Mouse (Mus musculus): Measurements from ENCODE around the gene Timm10b. TPM values are rescaled to one million over a fixed set of nuclear protein-coding genes. Genes with fewer than 3 reads are reported as not detected.

Gene Timm10b
- polyA plus RNA-seq, 1 experiment from 2014 or later = 124 TPM

GRCm38 (mm10) chr7:105635726-105636125, 4.1 kb upstream of the Timm10b start:
- 86% methylated on average over 2 of the region's 2 CpGs for WGBS
- Histone ChIP-seq H3K4me2 (ENCODE audit: low read length) (no peak overlapping the region), H3K36me3 (ENCODE audit: control insufficient read depth, insufficient read depth) (peaks cover 10% of the 10 kb centered on the region; the same call in 1 of the 2 replicates), H3K9ac (replicated peaks; ENCODE audit: low read depth, low read length) (no peak overlapping the region), H3K4me1 (replicated peaks; ENCODE audit: control insufficient read depth, insufficient read depth, low read length) (peaks cover 36% of the 10 kb centered on the region), H3K27ac (ENCODE audit: low read length) (no peak overlapping the region), H3K4me3 (replicated peaks; ENCODE audit: low read length) (no peak overlapping the region), H3K9me3 (ENCODE audit: control insufficient read depth, low read length) (no peaks in the 10 kb centered on the region), H3K27me3 (replicated peaks; ENCODE audit: control insufficient read depth, insufficient read depth, low read length) (no peaks in the 10 kb centered on the region)
- ATAC-seq = no peak

GRCm38 (mm10) chr7:105638776-105639175, 1.1 kb upstream of the Timm10b start:
- ATAC-seq = no peak
- Histone ChIP-seq H3K4me2 (ENCODE audit: low read length) (no peak overlapping the region), H3K27ac (ENCODE audit: low read length) (no peak overlapping the region), H3K27me3 (replicated peaks; ENCODE audit: control insufficient read depth, insufficient read depth, low read length) (no peaks in the 10 kb centered on the region), H3K36me3 (ENCODE audit: control insufficient read depth, insufficient read depth) (peaks cover 10% of the 10 kb centered on the region; the same call in 1 of the 2 replicates), H3K9me3 (ENCODE audit: control insufficient read depth, low read length) (no peaks in the 10 kb centered on the region), H3K4me1 (replicated peaks; ENCODE audit: control insufficient read depth, insufficient read depth, low read length) (peaks cover 32% of the 10 kb centered on the region), H3K4me3 (replicated peaks; ENCODE audit: low read length) (no peak overlapping the region), H3K9ac (replicated peaks; ENCODE audit: low read depth, low read length) (no peak overlapping the region)
- 94% methylated on average over 6 of the region's 6 CpGs for WGBS

GRCm38 (mm10) chr7:105639304-105639703, 552 bp upstream of the Timm10b start:
- Histone ChIP-seq H3K9ac (replicated peaks; ENCODE audit: low read depth, low read length) (peak overlapping the region; percentile 86), H3K27ac (ENCODE audit: low read length) (no peak overlapping the region), H3K36me3 (ENCODE audit: control insufficient read depth, insufficient read depth) (peaks cover 10% of the 10 kb centered on the region; the same call in 1 of the 2 replicates), H3K27me3 (replicated peaks; ENCODE audit: control insufficient read depth, insufficient read depth, low read length) (no peaks in the 10 kb centered on the region), H3K4me2 (ENCODE audit: low read length) (peak overlapping the region; percentile 98), H3K4me3 (replicated peaks; ENCODE audit: low read length) (peak overlapping the region; percentile 82), H3K4me1 (replicated peaks; ENCODE audit: control insufficient read depth, insufficient read depth, low read length) (peaks cover 27% of the 10 kb centered on the region), H3K9me3 (ENCODE audit: control insufficient read depth, low read length) (no peaks in the 10 kb centered on the region)
- WGBS = 67% methylated on average over 9 of the region's 9 CpGs
- no peak for ATAC-seq

- H3K9me3 ChIP-seq (ENCODE audit: control insufficient read depth, low read length) = no peaks in the 10 kb centered on the region
- peak within 1 kb of the TSS; percentile 98 for H3K4me2 ChIP-seq (ENCODE audit: low read length)
- peak; percentile 96 for ATAC-seq
- H3K9ac ChIP-seq (replicated peaks; ENCODE audit: low read depth, low read length) = peak within 1 kb of the TSS; percentile 86
- peaks cover 10% of the 10 kb centered on the region; the same call in 1 of the 2 replicates for H3K36me3 ChIP-seq (ENCODE audit: control insufficient read depth, insufficient read depth)
- H3K27ac ChIP-seq (ENCODE audit: low read length) = peak within 1 kb of the TSS; percentile 83
- peak within 1 kb of the TSS; percentile 82 for H3K4me3 ChIP-seq (replicated peaks; ENCODE audit: low read length)
- WGBS = 0% methylated on average over 45 of the region's 45 CpGs
- peaks cover 24% of the 10 kb centered on the region for H3K4me1 ChIP-seq (replicated peaks; ENCODE audit: control insufficient read depth, insufficient read depth, low read length)
- H3K27me3 ChIP-seq (replicated peaks; ENCODE audit: control insufficient read depth, insufficient read depth, low read length) = no peaks in the 10 kb centered on the region
These were observed 507 bp downstream of the Timm10b start, which contains the start of the genes Arfip2 and Gm45799 for GRCm38 (mm10) chr7:105640233-105640893. TSS of gene Arfip2 (minus strand) at chr7:105640416. TSS of gene Gm45799 (plus strand) at chr7:105640552.

GRCm38 (mm10) chr7:105640894-105641255, 1.0 kb downstream of the Timm10b start:
- no peak for ATAC-seq
- H3K4me2 ChIP-seq (ENCODE audit: low read length) = peak overlapping the region; percentile 98
- peak overlapping the region; percentile 82 for H3K4me3 ChIP-seq (replicated peaks; ENCODE audit: low read length)
- peak overlapping the region; percentile 83 for H3K27ac ChIP-seq (ENCODE audit: low read length)
- no peaks in the 10 kb centered on the region for H3K9me3 ChIP-seq (ENCODE audit: control insufficient read depth, low read length)
- peaks cover 8% of the 10 kb centered on the region; the same call in 1 of the 2 replicates for H3K36me3 ChIP-seq (ENCODE audit: control insufficient read depth, insufficient read depth)
- 0% methylated on average over 18 of the region's 18 CpGs for WGBS
- no peaks in the 10 kb centered on the region for H3K27me3 ChIP-seq (replicated peaks; ENCODE audit: control insufficient read depth, insufficient read depth, low read length)
- peak overlapping the region; percentile 74 for H3K9ac ChIP-seq (replicated peaks; ENCODE audit: low read depth, low read length)
- H3K4me1 ChIP-seq (replicated peaks; ENCODE audit: control insufficient read depth, insufficient read depth, low read length) = peaks cover 24% of the 10 kb centered on the region

- Histone ChIP-seq H3K9me3 (ENCODE audit: control insufficient read depth, low read length) (no peaks in the 10 kb centered on the region), H3K4me1 (replicated peaks; ENCODE audit: control insufficient read depth, insufficient read depth, low read length) (peaks cover 24% of the 10 kb centered on the region), H3K4me3 (replicated peaks; ENCODE audit: low read length) (no peak overlapping the region), H3K4me2 (ENCODE audit: low read length) (no peak overlapping the region), H3K36me3 (ENCODE audit: control insufficient read depth, insufficient read depth) (peaks cover 5% of the 10 kb centered on the region; the same call in 1 of the 2 replicates), H3K27me3 (replicated peaks; ENCODE audit: control insufficient read depth, insufficient read depth, low read length) (no peaks in the 10 kb centered on the region), H3K9ac (replicated peaks; ENCODE audit: low read depth, low read length) (no peak overlapping the region), H3K27ac (ENCODE audit: low read length) (no peak overlapping the region)
- WGBS = 79% methylated on average over 3 of the region's 3 CpGs
- ATAC-seq = no peak
These were observed 2.1 kb downstream of the Timm10b start for GRCm38 (mm10) chr7:105641936-105642335.

- peak; percentile 92 for ATAC-seq
- Histone ChIP-seq H3K4me3 (replicated peaks; ENCODE audit: low read length) (peak within 1 kb of the TSS; percentile 43), H3K9ac (replicated peaks; ENCODE audit: low read depth, low read length) (peak within 1 kb of the TSS; percentile 45), H3K9me3 (ENCODE audit: control insufficient read depth, low read length) (no peaks in the 10 kb centered on the region), H3K4me1 (replicated peaks; ENCODE audit: control insufficient read depth, insufficient read depth, low read length) (peaks cover 8% of the 10 kb centered on the region), H3K4me2 (ENCODE audit: low read length) (peak within 1 kb of the TSS; percentile 66), H3K27ac (ENCODE audit: low read length) (no peak within 1 kb of the TSS; the same call in 1 of the 2 replicates), H3K36me3 (ENCODE audit: control insufficient read depth, insufficient read depth) (no peaks in the 10 kb centered on the region), H3K27me3 (replicated peaks; ENCODE audit: control insufficient read depth, insufficient read depth, low read length) (no peaks in the 10 kb centered on the region)
- 2% methylated on average over 17 of the region's 17 CpGs for WGBS
These were observed 11.0 kb downstream of the Timm10b start, which contains the start of gene Dnhd1 for GRCm38 (mm10) chr7:105650639-105651435. TSS of gene Dnhd1 (plus strand) at chr7:105650827.

GRCm38 (mm10) chr7:105685541-105686197, 45.8 kb downstream of the Timm10b start:
- no peaks in the 10 kb centered on the region for H3K4me1 ChIP-seq (replicated peaks; ENCODE audit: control insufficient read depth, insufficient read depth, low read length)
- H3K36me3 ChIP-seq (ENCODE audit: control insufficient read depth, insufficient read depth) = no peaks in the 10 kb centered on the region
- no peak overlapping the region for H3K27ac ChIP-seq (ENCODE audit: low read length)
- 11% methylated on average over 13 of the region's 13 CpGs for WGBS
- no peak overlapping the region for H3K4me2 ChIP-seq (ENCODE audit: low read length)
- H3K9ac ChIP-seq (replicated peaks; ENCODE audit: low read depth, low read length) = no peak overlapping the region
- no peaks in the 10 kb centered on the region for H3K9me3 ChIP-seq (ENCODE audit: control insufficient read depth, low read length)
- H3K4me3 ChIP-seq (replicated peaks; ENCODE audit: low read length) = no peak overlapping the region
- no peaks in the 10 kb centered on the region for H3K27me3 ChIP-seq (replicated peaks; ENCODE audit: control insufficient read depth, insufficient read depth, low read length)
- no peak for ATAC-seq

GRCm38 (mm10) chr7:105690875-105691274, 51.0 kb downstream of the Timm10b start:
- 73% methylated on average over 1 of the region's 1 CpGs for WGBS
- no peak overlapping the region for H3K9ac ChIP-seq (replicated peaks; ENCODE audit: low read depth, low read length)
- H3K36me3 ChIP-seq (ENCODE audit: control insufficient read depth, insufficient read depth) = no peaks in the 10 kb centered on the region
- H3K4me3 ChIP-seq (replicated peaks; ENCODE audit: low read length) = no peak overlapping the region
- ATAC-seq = no peak
- H3K4me1 ChIP-seq (replicated peaks; ENCODE audit: control insufficient read depth, insufficient read depth, low read length) = no peaks in the 10 kb centered on the region
- H3K27ac ChIP-seq (ENCODE audit: low read length) = no peak overlapping the region
- no peak overlapping the region for H3K4me2 ChIP-seq (ENCODE audit: low read length)
- no peaks in the 10 kb centered on the region for H3K9me3 ChIP-seq (ENCODE audit: control insufficient read depth, low read length)
- H3K27me3 ChIP-seq (replicated peaks; ENCODE audit: control insufficient read depth, insufficient read depth, low read length) = no peaks in the 10 kb centered on the region

Data from forebrain, embryonic 16.5 days (tissue).